In genomic region chr9:53268731-53269465, GRCm38 (mm10) we compare ENCODE assay signal across 8 mouse cellular contexts. TPM values are rescaled to one million over a fixed set of nuclear protein-coding genes. Genes with fewer than 3 reads are reported as not detected.
DNase-seq lines count a peak whose midpoint lies in the region; ATAC-seq and TF ChIP-seq lines count a peak whose summit lies in the region.

No protein-coding gene starts in this region.

- TF ChIP-seq EP300 in heart, postnatal 0 days (IDR thresholded peaks at IDR 0.05; ENCODE audit: low read depth): no peak

- ATAC-seq in heart, postnatal 0 days (ENCODE audit: insufficient read depth, low read depth): no peak

- H3K4me1 ChIP-seq in heart, postnatal 0 days (ENCODE audit: control insufficient read depth, insufficient read depth): peaks cover 6% of the 10 kb centered on the region; the same call in 1 of the 2 replicates

- H3K4me3 ChIP-seq in heart, postnatal 0 days (ENCODE audit: low read depth, low read length): no peak overlapping the region

- 58% methylated on average over 5 of the region's 5 CpGs for WGBS in heart, postnatal 0 days

- H3K9me3 ChIP-seq in heart, postnatal 0 days (replicated peaks; ENCODE audit: control insufficient read depth, low read length): no peaks in the 10 kb centered on the region

- H3K27me3 ChIP-seq in heart, postnatal 0 days (ENCODE audit: control insufficient read depth, insufficient read depth, low read length): no peaks in the 10 kb centered on the region

- H3K4me2 ChIP-seq in heart, postnatal 0 days (ENCODE audit: low read depth, low read length): no peak overlapping the region

- H3K36me3 ChIP-seq in heart, postnatal 0 days (replicated peaks; ENCODE audit: control insufficient read depth, insufficient read depth, low read length): no peaks in the 10 kb centered on the region

- peak; percentile 55 for TF ChIP-seq CTCF in heart, postnatal 0 days (IDR thresholded peaks at IDR 0.05; ENCODE audit: low read depth)

- H3K9ac ChIP-seq in heart, postnatal 0 days (replicated peaks; ENCODE audit: low read depth, low read length): no peak overlapping the region

- H3K27ac ChIP-seq in heart, postnatal 0 days (ENCODE audit: low read depth): no peak overlapping the region

- no peak for DNase-seq in heart, postnatal 0 days (ENCODE audit: low spot score)
- no peak for DNase-seq in heart, adult 9 months (ENCODE audit: low spot score in 2 of 2)
- DNase-seq in urinary bladder, postnatal 14 days (ENCODE audit: low spot score): peak; percentile 43
- no peak for DNase-seq in urinary bladder, postnatal 10 days (ENCODE audit: low spot score)
- peak; percentile 32 to 68 for DNase-seq in kidney, postnatal 36 days
- no peak for DNase-seq in c-Kit-positive CD71-positive TER-119-positive erythroid progenitor cells, embryonic 14.5 days (ENCODE audit: low spot score)
- no peak for DNase-seq in thymus, postnatal 36 days
- DNase-seq in left cerebral cortex, adult 9 months (ENCODE audit: low spot score in 2 of 2): no peak

RNA-seq across cellular contexts. Expression of gene Ddx10, which starts 21.0 kb away (rescaled TPM):
- 2.4 and 4.8 TPM in 2 replicates for total RNA-seq in heart, postnatal 0 days (2014; rRNA removed; ENCODE audit: low replicate concordance)
- 10.8 and 11.9 TPM in 2 replicates for polyA plus RNA-seq in heart, postnatal 0 days (2015; fragmentation: Nextera tagmentation; extraction: Ambion mirVana)

RNA-seq across cellular contexts. Expression of gene Exph5, which starts 32.6 kb away (rescaled TPM):
- 0.27 and 0.57 TPM in 2 replicates for total RNA-seq in heart, postnatal 0 days (2014; rRNA removed; ENCODE audit: low replicate concordance)
- polyA plus RNA-seq in heart, postnatal 0 days (2015; fragmentation: Nextera tagmentation; extraction: Ambion mirVana): 0.07 and 0.11 TPM in 2 replicates

Comparison
In these comparisons a context has a peak if more than half of its experiments do, and no peak if none do; other contexts are left out.
1. DNase-seq: peak in urinary bladder, postnatal 14 days (single experiment) and kidney, postnatal 36 days (2 of 2); none in heart, postnatal 0 days (single experiment), heart, adult 9 months (0 of 2), urinary bladder, postnatal 10 days (single experiment), c-Kit-positive CD71-positive TER-119-positive erythroid progenitor cells, embryonic 14.5 days (single experiment), thymus, postnatal 36 days (0 of 2) and left cerebral cortex, adult 9 months (0 of 2).